ENCODE assay signal across 10 mouse cellular contexts in genomic region chr8:103314279-103315022, GRCm38 (mm10).
DNase-seq lines count a peak whose midpoint lies in the region; ATAC-seq and TF ChIP-seq lines count a peak whose summit lies in the region.
"Had no signal": no experiment of that assay in that cellular context is flagged by ENCODE, and none has a peak within 500 bp of the region (broad histone marks: within the 10 kb centered on the region; RNA-seq: fewer than 3 reads in every experiment).

No protein-coding gene starts in this region.

- no peak overlapping the region for H3K9ac ChIP-seq in embryonic facial prominence, embryonic 11.5 days (replicated peaks; ENCODE audit: low read length)
- H3K9ac ChIP-seq in hindbrain, embryonic 16.5 days (ENCODE audit: low read depth, low read length), result no peak overlapping the region
- H3K9ac ChIP-seq in midbrain, embryonic 13.5 days (replicated peaks), result no peak overlapping the region
- no peak overlapping the region for H3K9ac ChIP-seq in stomach, postnatal 0 days (ENCODE audit: low read length)

- no peaks in the 10 kb centered on the region for H3K27me3 ChIP-seq in embryonic facial prominence, embryonic 11.5 days (ENCODE audit: control insufficient read depth, insufficient read depth, low read length)
- peaks cover 2% of the 10 kb centered on the region; the same call in 1 of the 2 replicates for H3K27me3 ChIP-seq in hindbrain, embryonic 16.5 days (replicated peaks; ENCODE audit: control insufficient read depth, insufficient read depth, low read length)
- peaks cover 18% of the 10 kb centered on the region; the same call in 1 of the 2 replicates for H3K27me3 ChIP-seq in midbrain, embryonic 13.5 days
- H3K27me3 ChIP-seq in stomach, postnatal 0 days (ENCODE audit: control insufficient read depth, insufficient read depth, low read length), result no peaks in the 10 kb centered on the region
- H3K27me3 ChIP-seq: Patski had no signal

- TF ChIP-seq CTCF in brain, embryonic 14.5 days (IDR thresholded peaks at IDR 0.05; ENCODE audit: borderline replicate concordance, extremely low read depth, insufficient read depth, insufficient read length), result no peak
- no peak for TF ChIP-seq CTCF in stomach, postnatal 0 days (IDR thresholded peaks at IDR 0.05; ENCODE audit: low read depth)

- ATAC-seq in embryonic facial prominence, embryonic 11.5 days (replicated peaks; ENCODE audit: insufficient number of reproducible peaks, low FRiP score, low TSS enrichment, low read depth), result peak; percentile 93
- ATAC-seq in hindbrain, embryonic 16.5 days, result peak; percentile 96
- peak; percentile 98 for ATAC-seq in midbrain, embryonic 13.5 days
- ATAC-seq in monocyte, adult 5-6 weeks (replicated peaks; ENCODE audit: insufficient number of reproducible peaks, low FRiP score, low TSS enrichment, poor library complexity, severe bottlenecking), result no peak
- no peak for ATAC-seq in stomach, postnatal 0 days (ENCODE audit: low FRiP score, low TSS enrichment)
- ATAC-seq: Patski had no signal

- 0% methylated on average over 1 of the region's 1 CpGs for WGBS in embryonic facial prominence, embryonic 11.5 days
- WGBS in hindbrain, embryonic 16.5 days, result 3% methylated on average over 1 of the region's 1 CpGs
- 0% methylated on average over 1 of the region's 1 CpGs for WGBS in midbrain, embryonic 13.5 days
- WGBS in stomach, postnatal 0 days, result 38% methylated on average over 1 of the region's 1 CpGs

- no peak overlapping the region for H3K4me3 ChIP-seq in embryonic facial prominence, embryonic 11.5 days (ENCODE audit: low read depth, low read length)
- H3K4me3 ChIP-seq in hindbrain, embryonic 16.5 days (ENCODE audit: low read length), result no peak overlapping the region
- no peak overlapping the region for H3K4me3 ChIP-seq in midbrain, embryonic 13.5 days (replicated peaks)
- no peak overlapping the region for H3K4me3 ChIP-seq in stomach, postnatal 0 days (ENCODE audit: low read depth, low read length)

- no peaks in the 10 kb centered on the region for H3K36me3 ChIP-seq in embryonic facial prominence, embryonic 11.5 days (replicated peaks; ENCODE audit: control insufficient read depth, insufficient read depth, low read depth, low read length)
- no peaks in the 10 kb centered on the region for H3K36me3 ChIP-seq in hindbrain, embryonic 16.5 days (ENCODE audit: control insufficient read depth, insufficient read depth, low read length)
- no peaks in the 10 kb centered on the region for H3K36me3 ChIP-seq in midbrain, embryonic 13.5 days
- no peaks in the 10 kb centered on the region for H3K36me3 ChIP-seq in stomach, postnatal 0 days (ENCODE audit: control insufficient read depth, insufficient read depth, low read length)

- no peaks in the 10 kb centered on the region for H3K9me3 ChIP-seq in embryonic facial prominence, embryonic 11.5 days (replicated peaks; ENCODE audit: control insufficient read depth, low read length)
- no peaks in the 10 kb centered on the region for H3K9me3 ChIP-seq in hindbrain, embryonic 16.5 days (ENCODE audit: control insufficient read depth, low read length)
- no peaks in the 10 kb centered on the region; the same call in 1 of the 2 replicates for H3K9me3 ChIP-seq in midbrain, embryonic 13.5 days
- H3K9me3 ChIP-seq in stomach, postnatal 0 days (ENCODE audit: control insufficient read depth, low read length), result no peaks in the 10 kb centered on the region

- H3K4me1 ChIP-seq in embryonic facial prominence, embryonic 11.5 days (ENCODE audit: control insufficient read depth, insufficient read depth, low read length), result no peaks in the 10 kb centered on the region
- no peaks in the 10 kb centered on the region for H3K4me1 ChIP-seq in hindbrain, embryonic 16.5 days (ENCODE audit: control insufficient read depth, insufficient read depth, low read depth, low read length)
- peaks cover 10% of the 10 kb centered on the region for H3K4me1 ChIP-seq in midbrain, embryonic 13.5 days (replicated peaks)
- no peaks in the 10 kb centered on the region for H3K4me1 ChIP-seq in stomach, postnatal 0 days (replicated peaks; ENCODE audit: control insufficient read depth, insufficient read depth)

- H3K4me2 ChIP-seq in embryonic facial prominence, embryonic 11.5 days (ENCODE audit: low read depth, low read length), result no peak overlapping the region
- H3K4me2 ChIP-seq in hindbrain, embryonic 16.5 days (ENCODE audit: low read length), result no peak overlapping the region
- no peak overlapping the region for H3K4me2 ChIP-seq in midbrain, embryonic 13.5 days (replicated peaks)
- no peak overlapping the region for H3K4me2 ChIP-seq in stomach, postnatal 0 days (replicated peaks; ENCODE audit: low read depth)

- DNase-seq in brain, embryonic 14.5 days (ENCODE audit: low read depth), result peak; percentile 96
- DNase-seq in embryonic facial prominence, embryonic 11.5 days (ENCODE audit: low spot score), result peak; percentile 71
- DNase-seq in spleen, postnatal 10 days (ENCODE audit: low spot score in 2 of 2), result no peak
- no peak for DNase-seq in stomach, postnatal 0 days (ENCODE audit: low spot score)
- no peak for DNase-seq in thymus, postnatal 25 days
- DNase-seq: gastrocnemius, postnatal 36 days had no signal

- no peak for TF ChIP-seq EP300 in stomach, postnatal 0 days (optimal IDR thresholded peaks at IDR 0.05)

- H3K27ac ChIP-seq in embryonic facial prominence, embryonic 11.5 days (replicated peaks; ENCODE audit: low read depth, low read length), result no peak overlapping the region
- no peak overlapping the region for H3K27ac ChIP-seq in hindbrain, embryonic 16.5 days (ENCODE audit: low read depth, low read length)
- no peak overlapping the region for H3K27ac ChIP-seq in midbrain, embryonic 13.5 days
- H3K27ac ChIP-seq in stomach, postnatal 0 days (replicated peaks), result no peak overlapping the region

- TF ChIP-seq POLR2A in brain, embryonic 14.5 days (IDR thresholded peaks at IDR 0.05; ENCODE audit: borderline replicate concordance, extremely low read depth, insufficient read depth, insufficient read length, poor library complexity, severe bottlenecking), result no peak

Comparison
In these comparisons a context has a peak if more than half of its experiments do, and no peak if none do; other contexts are left out.
1. DNase-seq: peak in brain, embryonic 14.5 days (single experiment) and embryonic facial prominence, embryonic 11.5 days (single experiment); none in spleen, postnatal 10 days (0 of 2), stomach, postnatal 0 days (single experiment) and thymus, postnatal 25 days (single experiment).
2. ATAC-seq: peak in embryonic facial prominence, embryonic 11.5 days (single experiment), hindbrain, embryonic 16.5 days (single experiment) and midbrain, embryonic 13.5 days (single experiment); none in monocyte, adult 5-6 weeks (single experiment) and stomach, postnatal 0 days (single experiment).